Mouse (Mus musculus) embryonic fibroblast, embryonic 13.5 days (primary cell): ENCODE measurements around the gene Zfp988.
"Not testable (repeated sequence)": the region's sequence is repeated elsewhere in the genome, so short reads cannot be mapped to it uniquely, and the experiment has no call there.

ENCODE experiments used
- CTCF ChIP-seq: IDR thresholded peaks from 2 replicates; pipeline ENCODE4 v1.5.1; 2011; ENCODE audit warnings: mild to moderate bottlenecking, control low read depth, low read length, moderate library complexity, borderline replicate concordance; ENCODE audit not compliant: insufficient read depth
- POLR2A ChIP-seq: IDR thresholded peaks from 2 replicates; pipeline ENCODE4 v1.6.1; 2011; ENCODE audit warnings: low read depth, mild to moderate bottlenecking, control low read depth, low read length, moderate library complexity

DNA sequence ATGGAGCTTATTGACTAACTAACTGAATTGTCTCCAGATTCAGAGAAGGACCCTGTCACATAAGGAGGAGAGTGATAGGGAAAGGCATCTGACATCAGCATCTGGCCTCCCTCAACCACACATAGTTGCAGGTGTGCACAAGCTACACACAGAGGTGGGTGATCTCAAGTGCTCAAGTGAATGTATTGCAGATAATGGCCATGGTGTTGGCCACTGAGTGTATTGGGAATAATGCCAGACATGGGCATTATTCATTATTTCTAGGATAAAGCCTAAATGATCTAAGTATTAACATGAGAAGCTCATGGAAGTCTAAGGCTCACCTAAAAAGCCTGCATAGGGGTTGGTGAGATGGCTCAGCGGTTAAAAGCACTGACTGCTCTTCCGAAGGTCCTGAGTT, 45.1 kb downstream of the Zfp988 start:
- TF ChIP-seq POLR2A, CTCF: not testable (repeated sequence)
